ENCODE assay signal across 11 mouse cellular contexts in the genomic region with DNA sequence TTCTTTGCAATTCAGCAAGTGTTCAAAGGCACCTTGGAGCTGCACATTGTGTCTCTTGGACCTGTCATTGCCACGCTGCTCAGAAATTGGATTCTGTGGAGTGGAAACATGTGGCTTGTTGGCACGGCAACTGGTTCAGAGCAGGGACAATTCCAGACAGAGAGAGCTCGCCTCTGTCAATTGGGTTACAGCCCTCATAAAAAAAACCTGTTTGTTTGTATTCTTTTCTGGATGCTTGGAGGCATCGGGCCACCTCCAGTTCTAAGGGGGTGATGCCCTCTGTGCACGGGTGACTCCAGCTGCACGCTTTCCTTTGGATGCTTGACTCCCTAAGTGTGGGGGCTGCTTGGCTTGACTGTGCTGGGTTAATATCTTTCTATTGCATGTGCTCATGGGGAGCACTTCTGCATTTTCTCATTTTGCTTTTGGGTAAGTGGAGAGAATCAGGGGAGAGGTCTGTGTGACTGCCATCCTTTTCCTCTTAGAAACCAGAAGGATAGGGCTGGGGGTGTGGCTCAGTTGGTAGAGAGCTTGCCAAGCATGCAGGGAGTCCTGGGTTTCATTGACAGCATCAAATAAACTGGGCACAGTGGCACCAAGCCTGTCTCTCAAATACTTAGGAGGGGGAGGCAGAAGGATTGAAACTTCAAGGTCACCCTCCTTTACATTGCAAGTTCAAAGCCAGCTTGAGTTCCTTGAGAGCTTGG.
DNase-seq lines count a peak whose midpoint lies in the region; ATAC-seq and TF ChIP-seq lines count a peak whose summit lies in the region.
"Had no signal": no experiment of that assay in that cellular context is flagged by ENCODE, and none has a peak within 500 bp of the region (broad histone marks: within the 10 kb centered on the region; RNA-seq: fewer than 3 reads in every experiment).

No protein-coding gene starts in this region.

- H3K9ac ChIP-seq in hindbrain, embryonic 16.5 days (ENCODE audit: low read depth, low read length) = no peak overlapping the region
- H3K9ac ChIP-seq in hindbrain, embryonic 12.5 days = no peak overlapping the region
- no peak overlapping the region for H3K9ac ChIP-seq in liver, embryonic 12.5 days
- H3K9ac ChIP-seq: heart, embryonic 15.5 days; neural tube, embryonic 13.5 days had no signal

- H3K36me3 ChIP-seq in hindbrain, embryonic 16.5 days (ENCODE audit: control insufficient read depth, insufficient read depth, low read length) = no peaks in the 10 kb centered on the region
- no peaks in the 10 kb centered on the region for H3K36me3 ChIP-seq in hindbrain, embryonic 12.5 days
- H3K36me3 ChIP-seq in embryonic facial prominence, embryonic 10.5 days (replicated peaks) = no peaks in the 10 kb centered on the region
- H3K36me3 ChIP-seq in liver, embryonic 12.5 days = no peaks in the 10 kb centered on the region
- H3K36me3 ChIP-seq: heart, embryonic 15.5 days; neural tube, embryonic 13.5 days had no signal

- no peak for TF ChIP-seq POLR2A in lung, adult 2 months (IDR thresholded peaks at IDR 0.05; ENCODE audit: borderline replicate concordance, extremely low read depth, low read depth, low read length)

- no peak overlapping the region for H3K4me2 ChIP-seq in hindbrain, embryonic 16.5 days (ENCODE audit: low read length)
- H3K4me2 ChIP-seq in hindbrain, embryonic 12.5 days (replicated peaks) = no peak overlapping the region
- no peak overlapping the region for H3K4me2 ChIP-seq in liver, embryonic 12.5 days
- H3K4me2 ChIP-seq: heart, embryonic 15.5 days; neural tube, embryonic 13.5 days had no signal

- H3K9me3 ChIP-seq in hindbrain, embryonic 16.5 days (ENCODE audit: control insufficient read depth, low read length) = no peaks in the 10 kb centered on the region
- H3K9me3 ChIP-seq in hindbrain, embryonic 12.5 days (replicated peaks) = no peaks in the 10 kb centered on the region
- H3K9me3 ChIP-seq in embryonic facial prominence, embryonic 10.5 days = no peaks in the 10 kb centered on the region
- H3K9me3 ChIP-seq in liver, embryonic 12.5 days (replicated peaks) = no peaks in the 10 kb centered on the region
- H3K9me3 ChIP-seq: heart, embryonic 15.5 days; neural tube, embryonic 13.5 days had no signal

- H3K4me3 ChIP-seq in hindbrain, embryonic 16.5 days (ENCODE audit: low read length) = no peak overlapping the region
- no peak overlapping the region for H3K4me3 ChIP-seq in hindbrain, embryonic 12.5 days
- no peak overlapping the region for H3K4me3 ChIP-seq in lung, adult 2 months (replicated peaks; ENCODE audit: extremely low read depth, low read depth, low read length)
- no peak overlapping the region for H3K4me3 ChIP-seq in embryonic facial prominence, embryonic 10.5 days
- no peak overlapping the region for H3K4me3 ChIP-seq in liver, embryonic 12.5 days
- H3K4me3 ChIP-seq: heart, embryonic 15.5 days; neural tube, embryonic 13.5 days had no signal

- no peak for TF ChIP-seq CTCF in lung, adult 2 months (IDR thresholded peaks at IDR 0.05; ENCODE audit: insufficient read depth, low read length)

- peak; percentile 11 for DNase-seq in lung, postnatal 36 days
- no peak for DNase-seq in lung, adult 2 months
- peak; percentile 23 for DNase-seq in embryonic facial prominence, embryonic 10.5 days (ENCODE audit: low spot score)
- peak; percentile 33 to 45 for DNase-seq in layer of hippocampus, postnatal 10 days (ENCODE audit: low spot score in 2 of 2)
- no peak for DNase-seq in frontal cortex, postnatal 25 days (ENCODE audit: low spot score in 2 of 2)
- DNase-seq: adrenal gland, adult 8-10 months had no signal

- H3K27ac ChIP-seq in hindbrain, embryonic 16.5 days (ENCODE audit: low read depth, low read length) = no peak overlapping the region
- no peak overlapping the region for H3K27ac ChIP-seq in hindbrain, embryonic 12.5 days
- no peak overlapping the region for H3K27ac ChIP-seq in embryonic facial prominence, embryonic 10.5 days (replicated peaks)
- H3K27ac ChIP-seq in liver, embryonic 12.5 days = no peak overlapping the region
- H3K27ac ChIP-seq: heart, embryonic 15.5 days; neural tube, embryonic 13.5 days had no signal

- WGBS in hindbrain, embryonic 16.5 days = 8% methylated on average over 6 of the region's 6 CpGs
- 23% methylated on average over 6 of the region's 6 CpGs for WGBS in hindbrain, embryonic 12.5 days
- WGBS in lung, adult 2 months = 52% methylated on average over 6 of the region's 6 CpGs
- WGBS in embryonic facial prominence, embryonic 10.5 days = 55% methylated on average over 6 of the region's 6 CpGs
- WGBS in liver, embryonic 12.5 days (ENCODE audit: insufficient replicate concordance) = 67% methylated on average over 6 of the region's 6 CpGs

- peaks cover 5% of the 10 kb centered on the region; the same call in 1 of the 2 replicates for H3K4me1 ChIP-seq in hindbrain, embryonic 16.5 days (ENCODE audit: control insufficient read depth, insufficient read depth, low read depth, low read length)
- H3K4me1 ChIP-seq in hindbrain, embryonic 12.5 days = peaks cover 3% of the 10 kb centered on the region; the same call in 1 of the 2 replicates
- no peaks in the 10 kb centered on the region; the same call in 1 of the 2 replicates for H3K4me1 ChIP-seq in lung, adult 2 months (ENCODE audit: control insufficient read depth, insufficient read depth, low read length)
- H3K4me1 ChIP-seq in embryonic facial prominence, embryonic 10.5 days = peaks cover 9% of the 10 kb centered on the region
- no peaks in the 10 kb centered on the region for H3K4me1 ChIP-seq in liver, embryonic 12.5 days
- H3K4me1 ChIP-seq: heart, embryonic 15.5 days had no signal

- ATAC-seq in hindbrain, embryonic 16.5 days = peak; percentile 63
- no peak for ATAC-seq in hindbrain, embryonic 12.5 days (ENCODE audit: low FRiP score)
- ATAC-seq in liver, embryonic 12.5 days = no peak

- H3K27me3 ChIP-seq in hindbrain, embryonic 16.5 days (replicated peaks; ENCODE audit: control insufficient read depth, insufficient read depth, low read length) = no peaks in the 10 kb centered on the region
- H3K27me3 ChIP-seq in hindbrain, embryonic 12.5 days = 0 out of 2 replicates have a peak, but pooled peaks cover 6% of the 10 kb centered on the region
- peaks cover 7% of the 10 kb centered on the region; the same call in 1 of the 2 replicates for H3K27me3 ChIP-seq in embryonic facial prominence, embryonic 10.5 days (replicated peaks; ENCODE audit: low read depth, poor library complexity, severe bottlenecking)
- H3K27me3 ChIP-seq in liver, embryonic 12.5 days (replicated peaks) = no peaks in the 10 kb centered on the region

Comparison
In these comparisons a context has a peak if more than half of its experiments do, and no peak if none do; other contexts are left out.
1. DNase-seq: peak in lung, postnatal 36 days (single experiment), embryonic facial prominence, embryonic 10.5 days (single experiment) and layer of hippocampus, postnatal 10 days (2 of 2); none in lung, adult 2 months (single experiment) and frontal cortex, postnatal 25 days (0 of 2).